Comparison of ENCODE assay signal across 29 mouse cellular contexts in the genomic region with DNA sequence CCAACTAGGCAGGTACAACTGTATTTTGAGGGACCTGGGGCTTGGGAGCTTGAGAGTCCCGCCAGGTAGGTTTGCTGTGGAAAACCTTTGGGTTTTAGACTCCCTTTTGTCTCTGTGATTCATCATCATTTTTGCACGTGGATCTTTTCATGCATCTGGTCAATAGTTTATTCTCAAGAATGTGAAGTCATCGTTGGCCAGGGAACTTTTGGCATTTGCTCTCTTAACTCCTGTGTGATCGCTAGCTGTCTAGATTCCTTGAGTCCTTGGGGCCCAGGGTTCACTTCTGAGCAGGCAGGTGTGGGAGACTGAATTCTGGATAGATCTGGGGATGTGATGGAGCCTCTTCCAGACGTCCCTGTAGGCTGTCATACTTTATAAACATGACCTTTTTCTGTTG.
DNase-seq lines count a peak whose midpoint lies in the region; ATAC-seq lines count a peak whose summit lies in the region.
"Had no signal": no experiment of that assay in that cellular context is flagged by ENCODE, and none has a peak within 500 bp of the region (broad histone marks: within the 10 kb centered on the region; RNA-seq: fewer than 3 reads in every experiment).

No protein-coding gene starts in this region.

- no peak overlapping the region for H3K9ac ChIP-seq in heart, embryonic 11.5 days (ENCODE audit: low read depth, low read length)
- no peak overlapping the region for H3K9ac ChIP-seq in liver, embryonic 11.5 days (ENCODE audit: low read depth, low read length)
- H3K9ac ChIP-seq: embryonic facial prominence, embryonic 12.5 days; intestine, embryonic 15.5 days; lung, embryonic 15.5 days had no signal

- H3K4me2 ChIP-seq in heart, embryonic 11.5 days, result no peak overlapping the region
- H3K4me2 ChIP-seq in liver, embryonic 11.5 days, result no peak overlapping the region
- H3K4me2 ChIP-seq: embryonic facial prominence, embryonic 12.5 days; intestine, embryonic 15.5 days; lung, embryonic 15.5 days had no signal

- no peak overlapping the region for H3K4me3 ChIP-seq in heart, embryonic 11.5 days (ENCODE audit: low read depth, low read length)
- H3K4me3 ChIP-seq in liver, embryonic 11.5 days (ENCODE audit: low read depth, low read length), result no peak overlapping the region
- H3K4me3 ChIP-seq: embryonic facial prominence, embryonic 12.5 days; erythroblast, embryonic 14.5 days; heart, embryonic 10.5 days; intestine, embryonic 15.5 days; lung, embryonic 15.5 days had no signal

- H3K36me3 ChIP-seq in heart, embryonic 11.5 days (ENCODE audit: control insufficient read depth, insufficient read depth, low read length), result no peaks in the 10 kb centered on the region
- no peaks in the 10 kb centered on the region for H3K36me3 ChIP-seq in liver, embryonic 11.5 days (ENCODE audit: control insufficient read depth, insufficient read depth, low read length)
- H3K36me3 ChIP-seq: embryonic facial prominence, embryonic 12.5 days; heart, embryonic 10.5 days; intestine, embryonic 15.5 days; lung, embryonic 15.5 days had no signal

- no peak overlapping the region for H3K27ac ChIP-seq in heart, embryonic 11.5 days (ENCODE audit: low read depth, low read length)
- H3K27ac ChIP-seq in liver, embryonic 11.5 days (ENCODE audit: low read depth, low read length), result no peak overlapping the region
- H3K27ac ChIP-seq: embryonic facial prominence, embryonic 12.5 days; heart, embryonic 10.5 days; intestine, embryonic 15.5 days; kidney, postnatal 0 days; lung, embryonic 15.5 days; stomach, postnatal 0 days had no signal

- H3K27me3 ChIP-seq in heart, embryonic 11.5 days (ENCODE audit: control insufficient read depth, insufficient read depth, low read length), result no peaks in the 10 kb centered on the region
- no peaks in the 10 kb centered on the region for H3K27me3 ChIP-seq in liver, embryonic 11.5 days (replicated peaks; ENCODE audit: control insufficient read depth, insufficient read depth, low read length)
- H3K27me3 ChIP-seq: CH12.LX; embryonic facial prominence, embryonic 12.5 days; intestine, embryonic 15.5 days; lung, embryonic 15.5 days had no signal

- no peak for ATAC-seq in heart, embryonic 11.5 days (replicated peaks; ENCODE audit: insufficient number of reproducible peaks, low FRiP score, low TSS enrichment)
- ATAC-seq in liver, embryonic 11.5 days (replicated peaks; ENCODE audit: low FRiP score), result no peak
- ATAC-seq: activated CD4-positive, CD25-positive, alpha-beta regulatory T cell, adult 4 months; forebrain, embryonic 16.5 days; hindbrain, embryonic 16.5 days; intestine, embryonic 15.5 days had no signal

- H3K9me3 ChIP-seq in heart, embryonic 11.5 days (replicated peaks; ENCODE audit: control insufficient read depth, low read length), result no peaks in the 10 kb centered on the region
- H3K9me3 ChIP-seq in liver, embryonic 11.5 days (ENCODE audit: control insufficient read depth, low read length), result no peaks in the 10 kb centered on the region
- H3K9me3 ChIP-seq: embryonic facial prominence, embryonic 12.5 days; heart, embryonic 10.5 days; intestine, embryonic 15.5 days; lung, embryonic 15.5 days had no signal

- intact Hi-C loops in heart, postnatal 10 days (cut with DNase I), result no loop called here
- intact Hi-C loops in left cerebral cortex, postnatal 25 days (cut with DNase I), result no loop called here

- 66% methylated on average over 5 of the region's 5 CpGs for WGBS in heart, embryonic 11.5 days (ENCODE audit: insufficient replicate concordance)
- 67% methylated on average over 5 of the region's 5 CpGs for WGBS in liver, embryonic 11.5 days

- no peaks in the 10 kb centered on the region for H3K4me1 ChIP-seq in heart, embryonic 11.5 days (ENCODE audit: control insufficient read depth, insufficient read depth, low read length)
- no peaks in the 10 kb centered on the region for H3K4me1 ChIP-seq in liver, embryonic 11.5 days (replicated peaks; ENCODE audit: control insufficient read depth, insufficient read depth, low read length)
- H3K4me1 ChIP-seq: embryonic facial prominence, embryonic 12.5 days; heart, embryonic 10.5 days; intestine, embryonic 15.5 days; lung, embryonic 15.5 days had no signal

- peak; percentile 45 to 49 for DNase-seq in heart, postnatal 10 days
- peak; percentile 19 for DNase-seq in urinary bladder, postnatal 25 days (ENCODE audit: low spot score)
- no peak for DNase-seq in urinary bladder, adult 2 months (ENCODE audit: low spot score)
- peak; percentile 27 for DNase-seq in gastrocnemius, adult 8-10 months (ENCODE audit: low spot score in 2 of 2)
- peak; percentile 61 for DNase-seq in skeletal muscle tissue, adult 2 months (ENCODE audit: low read depth, low spot score)
- DNase-seq in liver, embryonic 11.5 days (ENCODE audit: low spot score), result no peak
- DNase-seq in left cerebral cortex, postnatal 25 days (ENCODE audit: low spot score in 2 of 2), result no peak
- DNase-seq: adrenal gland, adult 8-10 months; cerebellum, adult 8-10 months; cerebellum, postnatal 36 days; kidney, adult 2 months; kidney, postnatal 4 days; left cerebral cortex, postnatal 4 days; retina, postnatal 1 day; right cerebral cortex, postnatal 14 days; thymus, adult 18-20 months; thymus, postnatal 25 days had no signal

Comparison
In these comparisons a context has a peak if more than half of its experiments do, and no peak if none do; other contexts are left out.
1. DNase-seq: peak in heart, postnatal 10 days (2 of 2), urinary bladder, postnatal 25 days (single experiment), gastrocnemius, adult 8-10 months (2 of 2) and skeletal muscle tissue, adult 2 months (single experiment); none in urinary bladder, adult 2 months (single experiment), liver, embryonic 11.5 days (single experiment) and left cerebral cortex, postnatal 25 days (0 of 2).